Mouse (Mus musculus) urinary bladder, postnatal 10 days (tissue): ENCODE results near the gene Numbl.

Experiments
- DNase-seq: peaks from one replicate; pipeline ENCODE4 v3.0.0; 2022; ENCODE audit warnings: low spot score

The Numbl gene

DNA sequence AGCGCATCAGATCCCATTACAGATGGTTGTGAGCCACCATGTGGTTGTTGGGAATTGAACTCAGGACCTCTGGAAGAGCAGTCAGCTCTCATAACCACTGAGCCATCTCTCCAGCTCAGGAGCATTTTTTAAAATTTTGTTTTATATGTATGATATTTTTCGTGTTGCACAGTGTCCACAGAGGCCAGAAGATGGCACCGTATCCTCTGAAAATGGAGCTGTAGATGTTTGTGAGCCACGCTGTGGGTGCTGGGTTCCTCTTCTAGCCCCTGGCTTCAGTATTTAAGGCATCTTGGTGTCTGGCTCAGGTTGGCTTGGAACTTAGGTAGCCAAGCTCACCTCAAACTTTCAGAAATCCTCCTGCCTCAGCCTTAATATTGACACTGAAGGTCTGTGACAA lies 38.3 kb downstream of the Numbl start:
- no peak for DNase-seq

DNA sequence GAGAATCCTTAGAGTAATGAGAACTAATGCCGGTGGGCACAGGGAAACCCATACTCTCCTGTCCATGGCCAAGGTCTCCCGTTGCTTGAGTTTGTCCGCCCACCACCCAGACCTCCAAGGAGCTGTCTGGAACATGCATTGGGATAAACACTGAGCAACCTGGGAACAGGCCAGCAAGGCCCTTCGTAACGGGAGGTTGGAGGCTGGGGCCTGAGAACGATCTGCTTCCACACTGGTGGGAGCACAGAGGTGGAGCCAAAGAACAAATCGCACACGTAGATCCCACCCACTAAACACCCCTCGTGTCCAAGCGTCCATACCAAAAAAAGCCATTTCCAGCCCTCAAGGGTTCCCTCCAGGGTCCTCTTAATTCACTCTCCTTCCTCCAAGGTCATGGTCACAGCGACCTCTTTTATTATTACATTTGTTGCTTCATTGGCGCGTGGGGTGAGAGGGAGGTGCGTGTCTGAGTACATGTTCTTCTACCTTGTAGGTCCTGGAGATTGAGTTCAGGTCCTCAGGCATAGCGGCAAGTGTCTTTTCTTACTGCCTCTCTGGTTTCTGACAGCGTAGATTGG lies 39.9 kb downstream of the Numbl start:
- no peak for DNase-seq

DNA sequence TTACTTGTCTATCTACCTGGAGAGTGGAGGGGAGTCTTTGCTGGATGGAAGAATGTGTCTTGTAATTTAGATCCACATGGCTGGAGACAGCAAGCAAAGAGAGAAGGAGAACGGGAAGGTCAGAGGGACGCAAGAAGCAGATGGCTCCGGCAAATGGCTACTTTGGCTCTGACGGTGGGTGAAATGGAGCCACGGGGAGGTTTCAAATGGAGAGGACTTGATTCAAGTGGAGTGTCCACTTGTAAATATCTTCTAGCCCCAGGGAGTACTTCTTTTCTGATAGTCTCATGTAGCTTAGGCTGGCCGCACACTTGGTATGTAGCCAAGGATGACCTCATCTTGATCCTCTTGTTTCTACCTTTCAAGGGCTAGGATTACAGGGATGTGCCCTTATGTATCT lies 40.6 kb downstream of the Numbl start:
- DNase-seq = no peak

DNA sequence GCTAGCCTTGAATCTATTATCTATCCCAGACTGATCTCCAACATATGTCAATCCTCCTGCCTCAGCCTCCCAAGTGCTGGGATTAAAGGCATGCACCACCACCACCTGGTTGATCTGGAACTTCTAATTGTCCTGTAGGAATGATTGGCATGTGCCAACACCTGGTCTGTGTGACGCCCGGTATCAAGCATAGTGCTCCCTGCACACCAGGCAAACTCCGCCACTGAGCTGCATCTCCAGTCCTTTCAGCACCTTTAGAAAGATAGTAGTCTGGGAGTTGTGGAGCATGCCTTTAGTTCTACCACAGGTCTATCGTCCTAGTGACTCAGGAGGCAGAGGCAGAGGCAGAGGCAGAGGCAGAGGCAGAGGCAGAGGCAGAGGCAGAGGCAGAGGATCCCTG lies 42.1 kb downstream of the Numbl start:
- no peak for DNase-seq

DNA sequence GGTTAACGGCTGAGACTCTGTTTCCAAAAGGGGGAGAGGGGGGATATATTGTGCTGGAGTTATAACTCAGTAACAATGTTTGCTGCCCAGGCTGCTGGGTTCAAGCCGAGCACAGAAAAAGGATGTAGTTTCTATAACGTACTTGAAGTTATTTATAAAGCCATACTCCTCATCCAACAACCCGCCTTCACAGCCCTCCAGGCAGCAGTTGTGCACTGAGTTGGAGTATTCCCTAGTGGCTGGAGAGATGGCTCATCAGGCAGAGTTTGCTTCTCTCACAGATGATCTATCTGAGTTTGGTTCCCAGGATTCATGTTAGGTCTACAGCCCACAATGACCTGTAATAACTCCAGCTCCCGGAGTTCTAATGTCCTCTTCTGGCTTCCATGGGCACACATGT lies 42.6 kb downstream of the Numbl start:
- no peak for DNase-seq

DNA sequence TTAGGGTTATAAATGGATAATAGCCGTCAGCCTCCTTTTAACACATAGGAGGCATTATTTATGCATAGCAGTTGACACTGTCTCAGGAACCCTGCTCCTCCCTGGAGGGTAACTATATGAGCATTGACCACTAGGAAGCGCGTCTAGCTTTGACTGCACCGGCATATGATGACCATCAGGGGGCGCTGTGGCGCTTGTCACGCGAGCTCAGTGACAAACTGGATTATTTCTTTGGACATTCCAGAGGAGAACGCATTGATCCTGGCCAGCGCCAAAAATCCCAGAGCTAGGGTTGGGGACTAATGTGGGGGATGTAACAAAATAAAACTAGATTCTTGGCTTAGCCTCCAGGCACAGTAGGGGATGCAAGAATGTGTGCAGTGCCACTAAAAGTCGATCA lies 43.9 kb downstream of the Numbl start:
- DNase-seq = no peak

DNA sequence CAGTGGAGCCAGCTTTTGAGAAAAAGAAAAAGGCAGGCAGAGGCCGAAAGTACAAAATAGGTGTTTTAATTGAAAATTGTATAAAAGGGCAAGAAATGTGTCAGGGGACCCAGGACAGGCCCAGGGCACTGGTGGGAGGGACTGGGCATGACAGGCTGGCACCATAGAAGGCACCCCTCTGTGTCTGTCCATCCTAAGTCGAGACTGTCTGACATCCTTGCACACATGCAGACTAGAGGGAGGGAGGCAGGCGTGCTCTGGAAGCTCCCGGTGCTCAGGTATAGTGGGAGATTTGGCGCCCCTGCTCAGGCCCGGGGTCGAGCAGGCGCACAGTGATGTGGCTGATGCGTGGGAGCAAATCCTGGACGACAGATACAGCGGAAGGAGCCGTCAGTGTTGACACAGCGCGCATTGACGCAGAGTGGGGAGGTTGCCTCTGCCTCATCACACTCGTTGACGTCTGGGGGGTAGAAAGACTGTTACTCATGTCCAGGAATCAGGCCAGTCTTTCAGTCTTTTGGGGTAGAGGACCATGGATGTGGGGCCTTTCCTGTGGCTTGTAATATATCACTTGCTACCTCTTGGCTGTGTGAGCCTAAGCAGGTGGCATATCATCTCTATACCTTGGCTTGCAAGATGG lies 47.0 kb downstream of the Numbl start:
- no peak for DNase-seq

DNA sequence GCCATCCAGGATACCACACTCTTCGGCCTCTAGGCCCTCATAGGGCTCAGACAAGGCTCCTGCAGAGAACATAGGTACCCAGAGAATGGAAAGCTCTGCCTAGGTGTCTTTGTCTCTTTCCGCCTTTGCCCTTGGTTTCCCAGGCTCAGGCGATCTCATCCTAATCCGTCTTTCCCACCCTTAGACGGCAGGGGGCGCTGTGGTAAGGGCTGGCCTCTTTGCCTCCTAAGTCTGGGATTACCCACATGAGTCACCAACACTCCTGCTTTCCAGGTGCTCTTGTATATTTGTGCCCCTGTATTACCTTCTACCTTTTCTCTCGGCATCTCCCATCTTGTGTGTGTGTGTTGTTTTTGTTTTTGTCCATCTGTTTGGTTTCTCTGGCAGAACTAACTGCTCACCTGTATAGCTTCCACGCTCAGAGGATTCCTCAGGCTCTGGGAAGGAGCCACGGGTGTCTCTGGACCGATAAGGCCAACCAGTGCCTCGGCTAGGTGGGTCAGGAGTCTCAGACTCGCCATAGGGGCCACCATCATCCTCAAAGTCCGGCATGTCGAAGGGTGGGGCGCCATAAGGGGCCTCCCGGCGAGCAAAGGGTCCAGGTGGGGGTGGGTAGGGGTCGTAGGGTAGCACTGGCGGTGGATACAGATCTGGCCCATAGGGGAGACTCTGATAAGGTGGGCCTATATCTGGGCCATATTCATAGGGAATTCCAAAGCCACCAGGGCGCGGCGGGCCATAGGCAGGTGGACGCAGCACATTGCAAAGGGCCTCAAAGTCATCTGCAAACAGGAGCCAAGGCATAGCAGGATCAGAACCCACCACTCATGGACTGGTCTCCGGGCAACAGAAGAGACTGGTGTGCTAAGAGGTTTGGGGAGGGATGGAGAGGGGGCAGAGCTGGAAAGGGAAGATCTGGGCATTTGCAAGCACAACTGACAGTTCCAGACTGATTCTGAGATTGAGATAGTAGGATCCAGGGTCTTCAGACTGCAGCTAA lies 48.2 kb downstream of the Numbl start:
- no peak for DNase-seq

DNA sequence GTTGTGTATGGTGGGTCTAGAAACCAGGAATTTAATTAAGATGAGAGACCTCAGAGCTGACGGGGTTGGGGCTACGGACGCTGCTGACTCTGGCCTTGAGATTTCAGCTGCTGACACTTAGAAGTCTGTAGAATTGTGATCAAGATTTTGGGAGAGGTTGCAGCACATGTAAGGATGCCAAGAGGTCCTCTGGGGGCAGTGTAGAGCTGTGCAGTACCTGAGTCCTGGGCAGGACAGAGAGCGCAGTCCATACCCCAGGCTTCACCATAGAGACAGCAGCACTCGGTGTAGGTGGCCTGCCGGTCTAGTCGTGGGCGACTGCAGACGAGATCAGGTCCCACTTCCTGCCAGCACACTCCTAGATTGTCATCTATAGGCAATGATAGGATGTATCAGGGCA lies 49.3 kb downstream of the Numbl start:
- no peak for DNase-seq

DNA sequence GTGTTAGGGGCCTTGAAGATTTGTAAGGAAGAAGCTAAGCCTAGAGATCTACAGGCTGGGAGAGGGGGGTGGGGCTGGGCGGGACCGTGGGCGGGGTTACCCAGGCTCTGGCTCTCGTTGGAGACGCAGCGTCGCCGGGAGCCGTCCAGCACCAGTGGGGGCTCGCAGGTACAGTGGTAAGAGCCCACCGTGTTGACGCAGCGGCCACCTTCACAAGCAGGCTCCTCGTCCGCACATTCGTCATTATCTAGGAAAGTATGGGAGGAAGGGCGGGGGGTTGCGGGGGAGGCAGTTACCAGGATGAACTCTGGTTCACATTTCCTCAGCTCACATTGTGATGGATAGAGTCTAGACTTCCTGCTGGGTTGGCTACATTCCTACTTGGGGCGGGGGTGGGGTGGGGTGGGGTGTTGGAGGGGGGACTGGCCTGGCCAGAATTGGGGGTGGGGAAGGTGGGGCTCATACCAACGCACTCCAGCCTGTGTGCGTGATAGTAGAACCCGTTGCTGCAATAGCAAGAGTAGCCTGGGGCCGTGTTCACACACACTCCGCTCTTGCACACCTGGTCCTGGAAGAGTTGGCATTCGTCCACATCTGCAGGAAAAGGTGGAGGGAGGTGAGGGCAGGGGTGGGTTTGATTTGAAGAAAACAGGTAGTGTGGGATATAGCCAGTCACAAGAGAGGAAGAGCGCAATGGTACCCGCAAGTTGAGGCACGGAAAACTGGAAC lies 50.8 kb downstream of the Numbl start:
- no peak for DNase-seq

DNA sequence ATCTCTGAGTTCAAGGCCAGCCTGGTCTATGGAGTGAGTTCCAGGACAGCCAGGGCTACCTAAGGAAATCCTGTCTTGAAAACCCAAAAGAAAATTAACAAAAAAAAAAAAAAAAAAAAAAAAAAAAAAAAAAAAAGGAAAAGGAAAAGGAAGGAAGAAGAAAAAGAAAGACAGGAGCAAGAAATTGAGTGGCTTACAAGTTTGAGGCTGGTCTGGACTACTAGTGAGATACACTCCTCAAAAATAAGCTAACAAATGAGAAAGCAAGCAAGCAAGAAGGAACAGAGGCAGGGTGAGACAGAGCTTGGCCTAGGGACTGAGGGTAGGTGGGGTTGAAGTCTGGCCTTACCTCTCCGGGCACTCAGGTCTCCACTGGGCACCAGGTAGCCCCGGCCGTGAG lies 51.6 kb downstream of the Numbl start:
- no peak for DNase-seq

DNA sequence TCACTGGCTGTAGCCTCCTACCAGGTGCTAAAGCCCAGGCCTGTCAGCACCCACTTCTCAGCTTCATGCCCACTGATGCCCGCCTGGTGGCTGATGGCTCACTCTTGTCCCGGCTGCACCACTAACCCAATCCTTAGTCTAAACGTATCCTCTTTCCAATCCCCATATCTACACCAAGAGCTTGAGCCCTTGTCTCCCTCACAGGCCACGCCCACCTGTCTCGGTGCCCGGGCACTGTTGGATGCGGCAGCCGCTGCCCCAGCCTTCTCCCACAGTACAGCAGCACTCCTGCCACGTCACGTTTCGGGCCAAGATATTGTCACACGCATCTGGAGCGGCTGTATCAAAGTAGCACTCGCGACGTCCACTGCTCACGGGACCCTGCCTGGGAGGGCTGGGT lies 52.1 kb downstream of the Numbl start:
- DNase-seq = no peak

DNA sequence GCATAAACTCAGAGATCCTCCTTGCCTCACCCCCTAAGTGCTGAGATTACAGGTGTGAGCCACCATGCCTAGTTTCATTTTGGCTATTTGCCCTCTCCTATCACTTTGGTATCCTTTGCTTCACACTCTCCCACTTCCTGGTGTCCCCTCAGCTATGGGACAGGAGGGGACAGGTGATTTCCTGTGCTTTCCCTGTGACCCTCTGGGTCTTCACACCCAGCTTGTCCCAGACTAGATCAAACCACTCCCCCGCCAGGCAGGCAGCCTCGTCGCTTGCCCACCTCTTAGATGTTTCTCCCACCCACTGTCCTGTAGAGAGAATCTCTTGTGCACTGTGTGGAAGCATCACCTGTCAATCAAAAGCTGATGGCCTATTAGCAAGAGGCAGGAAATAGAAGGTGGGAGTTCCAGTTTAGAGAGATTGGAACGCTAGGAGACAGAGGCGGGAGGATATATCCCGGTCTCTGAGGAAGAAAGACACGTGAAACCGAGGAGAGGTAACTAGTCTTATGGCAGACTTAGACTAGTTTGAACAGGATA lies 52.8 kb downstream of the Numbl start:
- DNase-seq = no peak

DNA sequence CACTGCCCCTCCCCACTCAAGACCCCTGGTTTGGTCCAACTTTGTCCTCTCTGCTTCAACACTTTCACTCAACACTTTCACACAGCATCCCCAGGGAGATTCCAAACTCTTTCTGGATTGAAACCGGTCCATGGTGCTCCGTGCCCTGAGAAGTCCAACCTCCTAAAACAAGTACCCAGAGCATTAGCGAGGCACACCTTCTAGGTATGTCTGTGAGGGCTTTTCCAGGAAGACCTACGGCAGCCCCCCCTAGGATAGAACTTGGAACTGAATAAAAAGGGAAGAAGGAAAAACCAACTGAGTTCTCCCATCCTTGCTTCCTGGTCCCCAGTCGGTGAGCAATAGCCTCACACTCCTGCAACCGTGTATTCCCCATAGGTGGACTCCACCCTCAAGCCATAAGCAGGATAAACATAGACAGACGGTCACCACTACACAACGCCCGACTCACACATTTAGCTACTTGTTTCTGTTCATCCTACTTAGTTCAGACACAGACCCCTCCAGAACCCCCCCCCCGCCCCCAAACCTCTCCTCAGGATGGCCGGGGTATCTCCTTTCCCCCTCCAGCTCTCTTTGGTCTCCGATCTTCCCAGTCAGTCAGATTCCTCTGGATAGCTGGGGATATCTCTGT lies 53.5 kb downstream of the Numbl start:
- no peak for DNase-seq

DNA sequence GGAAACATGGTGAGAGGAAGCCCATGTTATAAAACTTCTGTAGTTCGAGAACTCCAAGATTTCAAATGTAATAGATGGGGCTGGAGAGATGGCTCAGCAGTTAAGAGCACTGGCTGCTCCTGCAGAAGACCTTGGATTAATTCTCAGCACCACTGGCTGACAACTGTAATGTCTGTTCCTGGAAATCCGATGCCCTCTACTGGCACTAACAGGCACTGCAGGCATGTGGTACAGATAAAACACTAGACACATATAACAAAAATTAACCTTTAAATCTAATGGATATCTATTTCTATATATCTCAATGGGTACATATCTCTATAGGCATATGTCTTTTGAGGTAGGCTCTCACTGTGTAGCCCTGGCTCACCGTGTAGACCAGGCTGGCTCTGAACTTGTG lies 56.2 kb downstream of the Numbl start:
- DNase-seq = no peak

DNA sequence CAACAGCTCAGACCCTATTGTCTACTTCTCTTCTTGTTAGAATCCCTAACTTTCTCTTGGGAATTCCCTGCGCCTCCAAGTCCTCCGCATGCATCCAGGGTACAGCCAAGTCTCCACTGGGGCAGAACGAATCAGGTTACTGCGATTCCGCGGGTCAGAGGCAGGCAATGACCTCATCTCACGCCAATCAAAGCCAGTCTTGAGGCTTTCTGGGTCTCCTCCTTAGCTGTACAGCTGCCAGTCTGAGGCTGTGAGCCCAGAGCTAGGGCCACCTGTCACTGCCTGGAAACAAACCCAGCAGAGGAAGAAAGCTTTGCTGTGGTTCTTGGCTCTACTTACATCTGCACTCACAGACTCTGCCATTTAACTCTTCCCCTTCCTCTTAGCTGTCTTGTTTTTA lies 57.7 kb downstream of the Numbl start:
- DNase-seq = no peak

DNA sequence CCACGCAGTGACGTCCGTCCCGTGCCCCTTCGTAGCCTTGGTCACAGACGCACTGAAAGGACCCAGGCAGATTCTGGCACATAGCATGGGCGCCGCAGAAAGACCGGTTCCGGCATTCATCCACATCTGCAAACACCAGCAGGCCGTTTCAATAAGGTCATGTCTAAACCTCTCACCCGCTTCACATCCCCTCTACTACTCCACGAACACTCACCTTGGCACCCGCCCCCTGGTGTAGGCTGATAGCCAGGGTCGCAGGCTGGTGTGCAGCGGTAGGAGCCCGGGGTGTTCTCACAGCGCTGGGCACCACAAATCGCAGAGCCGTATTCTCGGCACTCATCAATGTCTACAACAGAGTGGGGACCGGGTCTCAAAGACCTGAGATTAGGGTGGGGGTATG lies 61.2 kb downstream of the Numbl start:
- DNase-seq = no peak

DNA sequence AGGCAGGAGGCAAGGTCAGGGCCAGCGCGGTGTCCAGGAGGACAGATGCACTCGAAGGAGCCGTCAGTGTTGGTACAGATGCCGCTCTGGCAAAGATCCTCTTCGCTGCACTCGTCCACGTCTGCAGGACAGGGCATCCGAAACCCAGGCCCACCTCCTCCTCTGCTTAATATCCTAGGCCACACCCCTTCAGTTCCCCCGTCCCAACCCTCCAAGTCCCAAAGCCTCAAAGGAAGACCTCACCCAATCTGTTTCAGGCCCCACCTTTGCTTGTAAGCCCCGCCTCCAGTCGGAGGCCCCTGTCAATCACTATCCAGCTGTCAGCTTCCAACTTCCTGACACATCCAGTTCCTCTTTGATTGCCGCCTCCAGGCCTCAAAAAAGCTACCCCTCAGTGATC lies 64.1 kb downstream of the Numbl start:
- DNase-seq = no peak

DNA sequence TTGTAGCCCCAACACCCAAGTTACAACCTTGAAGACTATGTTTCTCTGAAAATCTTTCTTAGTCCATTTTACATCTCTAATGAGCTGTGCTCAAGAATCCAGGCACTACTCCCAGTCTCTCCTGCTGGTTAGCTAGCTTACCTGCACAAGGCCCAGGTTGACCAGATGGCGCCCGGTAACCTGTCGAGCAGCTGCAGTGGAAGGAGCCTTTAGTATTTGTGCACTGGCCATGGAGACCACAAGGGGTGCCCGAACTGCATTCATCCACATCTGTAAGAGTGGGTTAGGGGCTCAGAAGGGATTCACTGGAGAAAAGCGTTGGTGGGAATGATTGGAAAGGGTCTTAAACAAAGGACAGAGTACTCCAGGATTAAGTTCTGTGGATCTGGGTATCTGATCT lies 64.8 kb downstream of the Numbl start:
- DNase-seq = no peak

DNA sequence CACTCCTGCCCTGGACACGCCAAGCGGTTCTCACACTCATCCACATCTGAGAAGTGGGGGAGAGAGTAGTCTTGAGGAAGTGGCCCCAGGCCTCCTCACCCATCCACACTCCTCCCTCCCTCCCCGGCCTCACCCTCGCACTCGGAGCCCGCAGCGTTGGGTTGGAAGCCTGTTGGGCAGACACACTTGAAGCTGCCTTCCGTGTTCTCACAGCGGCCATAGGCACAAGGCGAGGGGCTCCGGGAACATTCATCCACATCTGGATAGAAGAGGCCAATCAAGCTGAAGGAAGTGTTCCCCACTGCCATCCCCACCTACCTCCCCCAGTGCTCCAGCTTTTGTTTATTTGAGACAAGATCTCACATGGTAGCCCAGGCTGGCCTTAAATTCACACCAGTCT lies 65.9 kb downstream of the Numbl start:
- DNase-seq = no peak

DNA sequence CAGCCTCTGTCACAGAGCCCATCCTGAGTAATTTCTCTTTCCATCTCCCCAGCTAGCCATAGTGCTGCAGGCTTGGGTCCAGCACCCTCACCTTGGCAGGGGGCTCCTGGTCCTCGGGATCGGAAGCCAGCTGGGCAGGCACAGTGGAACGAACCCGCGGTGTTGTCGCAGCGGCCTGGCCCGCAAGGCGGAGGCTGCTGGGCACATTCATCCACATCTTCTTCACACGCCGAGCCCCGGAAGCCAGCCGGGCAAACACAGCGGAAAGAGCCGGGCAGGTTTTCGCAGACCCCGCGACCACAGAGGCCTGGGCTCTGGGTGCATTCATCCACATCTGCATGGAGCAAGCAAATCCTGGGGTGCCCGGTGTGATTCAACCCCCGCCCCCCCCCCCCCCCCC lies 66.7 kb downstream of the Numbl start:
- no peak for DNase-seq

DNA sequence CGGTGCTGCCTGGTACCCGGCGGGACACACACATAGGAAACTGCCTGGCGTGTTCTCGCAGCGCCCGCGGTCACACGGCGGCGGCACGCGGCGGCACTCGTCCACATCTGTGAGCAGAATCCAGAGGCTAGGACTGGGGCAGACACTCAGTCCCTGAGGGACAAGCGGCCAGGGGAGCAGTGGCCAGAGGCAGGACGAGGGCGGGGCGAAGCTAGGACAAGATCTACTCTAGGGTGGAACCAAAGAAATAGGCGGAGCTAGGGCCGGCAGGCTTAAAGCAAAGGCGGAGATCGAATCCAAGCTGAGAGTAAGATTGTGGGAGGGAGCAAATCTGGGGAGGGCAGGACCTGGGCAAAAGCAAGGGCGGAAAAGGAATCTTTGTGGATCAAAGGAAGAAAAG lies 67.5 kb downstream of the Numbl start:
- no peak for DNase-seq
